Mouse (Mus musculus): ENCODE measurements around the gene Elp4. TPM values are rescaled to one million over a fixed set of nuclear protein-coding genes. Genes with fewer than 3 reads are reported as not detected.

The Elp4 gene
- total RNA-seq, 2 experiments from 2014 or later = 8.2 to 9.2 TPM

- intact Hi-C loops (cut with DNase I; ENCODE audit: low total_unique reads) = no loop called here
- DNase-seq = no peak
Observed at GRCm38 (mm10) chr2:105810286-105810685, 94.1 kb downstream of the Elp4 start.

GRCm38 (mm10) chr2:105806571-105806970 lies 97.8 kb downstream of the Elp4 start:
- DNase-seq = no peak
- intact Hi-C loops (cut with DNase I; ENCODE audit: low total_unique reads) = no loop called here

- intact Hi-C loops (cut with DNase I; ENCODE audit: low total_unique reads) = no loop called here
- DNase-seq = no peak
Observed at GRCm38 (mm10) chr2:105806047-105806446, 98.3 kb downstream of the Elp4 start.

GRCm38 (mm10) chr2:105805210-105805609 lies 99.2 kb downstream of the Elp4 start:
- no peak for DNase-seq
- intact Hi-C loops (cut with DNase I; ENCODE audit: low total_unique reads) = no loop called here

- intact Hi-C loops (cut with DNase I; ENCODE audit: low total_unique reads) = no loop called here
Observed at GRCm38 (mm10) chr2:105804506-105804905, 99.9 kb downstream of the Elp4 start.

GRCm38 (mm10) chr2:105803427-105803826 lies 100.9 kb downstream of the Elp4 start:
- DNase-seq = no peak
- intact Hi-C loops (cut with DNase I; ENCODE audit: low total_unique reads) = no loop called here

More at GRCm38 (mm10) chr2:105804506-105804905, 99.9 kb downstream of the Elp4 start:
- DNase-seq = no peak

GRCm38 (mm10) chr2:105802902-105803301 lies 101.5 kb downstream of the Elp4 start:
- intact Hi-C loops (cut with DNase I; ENCODE audit: low total_unique reads) = no loop called here
- DNase-seq = no peak

GRCm38 (mm10) chr2:105801536-105801935 lies 102.8 kb downstream of the Elp4 start:
- intact Hi-C loops (cut with DNase I; ENCODE audit: low total_unique reads) = no loop called here
- DNase-seq = no peak

- DNase-seq = no peak
- intact Hi-C loops (cut with DNase I; ENCODE audit: low total_unique reads) = no loop called here
Observed at GRCm38 (mm10) chr2:105800694-105801093, 103.7 kb downstream of the Elp4 start.

GRCm38 (mm10) chr2:105799840-105800239 lies 104.5 kb downstream of the Elp4 start:
- intact Hi-C loops (cut with DNase I; ENCODE audit: low total_unique reads) = no loop called here
- DNase-seq = no peak

GRCm38 (mm10) chr2:105797842-105798241 lies 106.5 kb downstream of the Elp4 start:
- no peak for DNase-seq
- intact Hi-C loops (cut with DNase I; ENCODE audit: low total_unique reads) = no loop called here

- intact Hi-C loops (cut with DNase I; ENCODE audit: low total_unique reads) = no loop called here
- DNase-seq = no peak
Observed at GRCm38 (mm10) chr2:105796101-105796500, 108.3 kb downstream of the Elp4 start.

- DNase-seq = no peak
- intact Hi-C loops (cut with DNase I; ENCODE audit: low total_unique reads) = no loop called here
Observed at GRCm38 (mm10) chr2:105792339-105793120, 111.8 kb downstream of the Elp4 start.

- intact Hi-C loops (cut with DNase I; ENCODE audit: low total_unique reads) = no loop called here
- DNase-seq = no peak
Observed at GRCm38 (mm10) chr2:105789936-105790335, 114.4 kb downstream of the Elp4 start.

- DNase-seq = no peak
- intact Hi-C loops (cut with DNase I; ENCODE audit: low total_unique reads) = no loop called here
Observed at GRCm38 (mm10) chr2:105787726-105788125, 116.6 kb downstream of the Elp4 start.

- intact Hi-C loops (cut with DNase I; ENCODE audit: low total_unique reads) = no loop called here
- DNase-seq = no peak
Observed at GRCm38 (mm10) chr2:105786986-105787385, 117.4 kb downstream of the Elp4 start.

- intact Hi-C loops (cut with DNase I; ENCODE audit: low total_unique reads) = no loop called here
- no peak for DNase-seq
Observed at GRCm38 (mm10) chr2:105782885-105783284, 121.5 kb downstream of the Elp4 start.

- intact Hi-C loops (cut with DNase I; ENCODE audit: low total_unique reads) = no loop called here
- DNase-seq = no peak
Observed at GRCm38 (mm10) chr2:105780739-105781138, 123.6 kb downstream of the Elp4 start.

GRCm38 (mm10) chr2:105779320-105779891 lies 125.0 kb downstream of the Elp4 start:
- no peak for DNase-seq
- intact Hi-C loops (cut with DNase I; ENCODE audit: low total_unique reads) = no loop called here

- no peak for DNase-seq
- intact Hi-C loops (cut with DNase I; ENCODE audit: low total_unique reads) = no loop called here
Observed at GRCm38 (mm10) chr2:105771314-105771713, 133.1 kb downstream of the Elp4 start.

GRCm38 (mm10) chr2:105769747-105770328 lies 134.5 kb downstream of the Elp4 start:
- intact Hi-C loops (cut with DNase I; ENCODE audit: low total_unique reads) = no loop called here

More at GRCm38 (mm10) chr2:105769747-105770328, 134.5 kb downstream of the Elp4 start:
- DNase-seq = no peak

Measured in gastrocnemius, postnatal 14 days (tissue).